Mouse (Mus musculus) CD4-positive helper T cell, adult 2 months (primary cell): ENCODE results near the gene Gm10439.
"Not testable (repeated sequence)": the region's sequence is repeated elsewhere in the genome, so short reads cannot be mapped to it uniquely, and the experiment has no call there.

Source experiments
- DNase-seq: peaks from one replicate; pipeline ENCODE4 v3.0.0-alpha.2; 2012; ENCODE audit warnings: low read depth, missing footprints, low spot score

Gene Gm10439

DNA sequence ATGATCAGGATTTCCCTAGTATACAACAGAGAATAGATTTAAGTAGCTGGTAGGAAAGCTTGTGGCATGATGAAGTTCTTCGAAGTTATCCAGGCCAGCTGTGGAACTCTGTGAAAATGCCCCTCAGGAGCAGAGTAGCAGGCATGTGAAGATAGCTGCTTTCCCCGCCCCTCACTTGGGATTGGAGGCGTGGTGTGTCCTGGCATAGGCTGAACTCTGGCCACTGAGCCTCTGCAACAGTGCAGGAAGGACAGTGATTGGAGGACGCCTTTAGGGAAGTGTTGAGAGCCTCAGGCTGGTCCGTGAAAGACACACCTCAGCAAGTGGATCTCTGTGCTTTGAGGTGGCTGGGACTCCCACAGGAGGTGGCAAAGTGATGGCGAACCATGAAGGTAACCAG, at the start of gene Gm10439:
Gm10439 (plus strand) TSS at position 301 of the 400 bp plus-strand sequence.
- not testable (repeated sequence) for DNase-seq
